Mouse (Mus musculus) small intestine, adult 2 months (tissue): ENCODE measurements around the gene Ankrd50.

Source experiments
- CTCF ChIP-seq: fragments of 200-500 bp; IDR thresholded peaks from 2 replicates; pipeline ENCODE4 v1.5.1; 2012; ENCODE audit warnings: low read depth, mild to moderate bottlenecking, control low read depth, inconsistent platforms, low read length, moderate library complexity, mixed read lengths; ENCODE audit not compliant: insufficient replicate concordance, insufficient read length; ENCODE audit errors: extremely low read depth
- POLR2A ChIP-seq: fragments of 200-500 bp; IDR thresholded peaks from 2 replicates; pipeline ENCODE4 v1.6.1; 2012; ENCODE audit warnings: low read depth, mild to moderate bottlenecking, control low read depth, inconsistent platforms, low read length, moderate library complexity

DNA sequence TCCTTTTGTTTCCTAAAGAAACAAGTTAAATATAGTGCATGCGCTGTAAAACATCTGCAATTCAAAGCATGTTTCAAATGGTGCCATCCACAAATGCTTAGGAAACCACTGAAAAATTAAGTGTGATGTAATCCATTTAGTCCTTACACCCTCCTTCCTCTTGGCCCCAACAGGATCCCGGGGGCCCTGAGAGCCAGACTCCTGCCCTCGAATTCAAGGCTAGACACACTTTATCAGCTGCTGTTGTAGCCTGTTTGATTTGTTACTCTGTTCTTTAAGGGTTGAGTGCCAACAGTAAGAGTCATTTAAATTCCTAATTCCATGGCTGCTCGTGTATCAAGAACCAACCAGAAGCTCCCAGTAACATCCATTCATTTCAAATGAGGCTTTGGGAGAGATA, 19.0 kb upstream of the Ankrd50 start:
- TF ChIP-seq POLR2A = no peak
- TF ChIP-seq CTCF = no peak
